In genomic region chr2:118111488-118112131, GRCm38 (mm10) we compare ENCODE assay signal across 8 mouse cellular contexts. TPM values are rescaled to one million over a fixed set of nuclear protein-coding genes. Genes with fewer than 3 reads are reported as not detected.
A peak's percentile ranks its signal among the peaks of the same experiment; 100 is the strongest.
DNase-seq lines count a peak whose midpoint lies in the region; ATAC-seq and TF ChIP-seq lines count a peak whose summit lies in the region.

TSS of gene Thbs1 (plus strand) at chr2:118111876.

- peak; percentile 11 for DNase-seq in c-Kit-positive CD71-positive TER-119-negative erythroid progenitor cells, embryonic 14.5 days (ENCODE audit: low read depth)
- DNase-seq in forebrain, postnatal 0 days = peak; percentile 68
- DNase-seq in heart, postnatal 36 days = peak; percentile 65 to 73
- peak; percentile 30 to 36 for DNase-seq in layer of hippocampus, adult 8-10 months (ENCODE audit: low spot score in 2 of 2)
- DNase-seq in lung, adult 2 months = peak; percentile 74
- peak; percentile 5 to 24 for DNase-seq in thymus, postnatal 10 days (ENCODE audit: low spot score in 2 of 2)

- no peaks in the 10 kb centered on the region for H3K36me3 ChIP-seq in ES-Bruce4 (ENCODE audit: control insufficient read depth, insufficient read depth, low read length, poor library complexity, severe bottlenecking)
- no peaks in the 10 kb centered on the region for H3K36me3 ChIP-seq in forebrain, postnatal 0 days (ENCODE audit: insufficient read depth)
- no peaks in the 10 kb centered on the region for H3K36me3 ChIP-seq in neural tube, embryonic 15.5 days

- TF ChIP-seq CTCF in ES-Bruce4 (IDR thresholded peaks at IDR 0.05; ENCODE audit: low read depth, low read length) = no peak
- TF ChIP-seq CTCF in forebrain, postnatal 0 days (IDR thresholded peaks at IDR 0.05; ENCODE audit: low read depth) = no peak
- TF ChIP-seq CTCF in lung, adult 2 months (IDR thresholded peaks at IDR 0.05; ENCODE audit: insufficient read depth, low read length) = no peak

- peaks cover 5% of the 10 kb centered on the region; the same call in 1 of the 2 replicates for H3K9me3 ChIP-seq in ES-Bruce4 (replicated peaks; ENCODE audit: control insufficient read depth, insufficient read depth, low read length, poor library complexity, severe bottlenecking)
- H3K9me3 ChIP-seq in forebrain, postnatal 0 days (ENCODE audit: low read length) = no peaks in the 10 kb centered on the region
- no peaks in the 10 kb centered on the region for H3K9me3 ChIP-seq in neural tube, embryonic 15.5 days (replicated peaks)

- H3K27me3 ChIP-seq in ES-Bruce4 (ENCODE audit: control insufficient read depth, insufficient read depth, low read length, poor library complexity, severe bottlenecking) = peaks cover 5% of the 10 kb centered on the region; the same call in 1 of the 2 replicates
- no peaks in the 10 kb centered on the region; the same call in 1 of the 2 replicates for H3K27me3 ChIP-seq in forebrain, postnatal 0 days (ENCODE audit: insufficient read depth, low read length)
- H3K27me3 ChIP-seq in neural tube, embryonic 15.5 days (replicated peaks) = peaks cover 10% of the 10 kb centered on the region

- peak within 1 kb of the TSS; percentile 65 for H3K4me3 ChIP-seq in ES-Bruce4 (ENCODE audit: low read depth, low read length)
- peak within 1 kb of the TSS; percentile 48 for H3K4me3 ChIP-seq in forebrain, postnatal 0 days (ENCODE audit: low read depth, low read length)
- peak within 1 kb of the TSS; percentile 77 for H3K4me3 ChIP-seq in lung, adult 2 months (replicated peaks; ENCODE audit: extremely low read depth, low read depth, low read length)
- peak within 1 kb of the TSS; percentile 43 for H3K4me3 ChIP-seq in neural tube, embryonic 15.5 days (replicated peaks)

- H3K9ac ChIP-seq in ES-Bruce4 (ENCODE audit: low read depth, poor library complexity, severe bottlenecking) = peak within 1 kb of the TSS; percentile 32
- H3K9ac ChIP-seq in forebrain, postnatal 0 days = peak within 1 kb of the TSS; percentile 48
- H3K9ac ChIP-seq in neural tube, embryonic 15.5 days (replicated peaks) = peak within 1 kb of the TSS; percentile 61

- WGBS in forebrain, postnatal 0 days = 1% methylated on average over 36 of the region's 36 CpGs
- WGBS in lung, adult 2 months = under 1% methylated on average over 36 of the region's 36 CpGs
- under 1% methylated on average over 36 of the region's 36 CpGs for WGBS in neural tube, embryonic 15.5 days

- intact Hi-C loops in heart, postnatal 36 days (cut with DNase I) = loop anchor here (1.0 to 5.0 kb wide), 5 partner anchors 84 to 570 kb away; no protein-coding TSS in a partner anchor

- no peak for TF ChIP-seq POLR2A in ES-Bruce4 (IDR thresholded peaks at IDR 0.05; ENCODE audit: insufficient read depth, low read length)
- peak; percentile 95 for TF ChIP-seq POLR2A in lung, adult 2 months (IDR thresholded peaks at IDR 0.05; ENCODE audit: borderline replicate concordance, extremely low read depth, low read depth, low read length)

- peak within 1 kb of the TSS; percentile 96 for H3K4me2 ChIP-seq in forebrain, postnatal 0 days (ENCODE audit: low read depth)
- H3K4me2 ChIP-seq in neural tube, embryonic 15.5 days = peak within 1 kb of the TSS; percentile 97

- TF ChIP-seq EP300 in ES-Bruce4 (IDR thresholded peaks at IDR 0.05; ENCODE audit: insufficient read depth, low read depth, low read length) = no peak

- peak; percentile 68 for ATAC-seq in forebrain, postnatal 0 days
- ATAC-seq in neural tube, embryonic 15.5 days (ENCODE audit: low FRiP score) = peak; percentile 72

- no peaks in the 10 kb centered on the region for H3K4me1 ChIP-seq in ES-Bruce4 (ENCODE audit: control insufficient read depth, insufficient read depth, low read length)
- peaks cover 3% of the 10 kb centered on the region; the same call in 1 of the 2 replicates for H3K4me1 ChIP-seq in forebrain, postnatal 0 days (ENCODE audit: insufficient read depth)
- peaks cover 7% of the 10 kb centered on the region for H3K4me1 ChIP-seq in lung, adult 2 months (ENCODE audit: control insufficient read depth, insufficient read depth, low read length)
- H3K4me1 ChIP-seq in neural tube, embryonic 15.5 days = peaks cover 42% of the 10 kb centered on the region

- H3K27ac ChIP-seq in ES-Bruce4 (ENCODE audit: insufficient read depth, low read length) = no peak within 1 kb of the TSS
- peak within 1 kb of the TSS; percentile 15; the same call in 1 of the 2 replicates for H3K27ac ChIP-seq in forebrain, postnatal 0 days (ENCODE audit: low read depth, low read length)
- peak within 1 kb of the TSS; percentile 28 for H3K27ac ChIP-seq in neural tube, embryonic 15.5 days (replicated peaks)

RNA-seq across cellular contexts. Expression of gene Thbs1, which starts in this region (rescaled TPM):
- 116 and 119 TPM in 2 replicates for polyA plus RNA-seq in ES-Bruce4 (2011; ENCODE audit: insufficient read depth, insufficient read length, low read depth, missing spikeins)
- total RNA-seq in forebrain, postnatal 0 days (2014; rRNA removed) = 13.2 and 16.0 TPM in 2 replicates
- polyA plus RNA-seq in forebrain, postnatal 0 days (2015; fragmentation: Nextera tagmentation; extraction: Ambion mirVana) = 2.9 and 4.4 TPM in 2 replicates
- 10 to 100 TPM; 10.8 to 12.7 TPM for total RNA-seq in heart, postnatal 36 days (2021)
- 1 to 10 TPM; 1.6 to 3.4 (median 2.7) TPM for total RNA-seq in layer of hippocampus, adult 8-10 months (2022)
- polyA plus RNA-seq in lung, adult 2 months (2012; rRNA removed) = 23.3 and 27.1 TPM in 2 replicates
- 8.6 and 10.6 TPM in 2 replicates for polyA plus RNA-seq in neural tube, embryonic 15.5 days (2015; fragmentation: Nextera tagmentation; extraction: Ambion mirVana)

Comparison
In these comparisons a context has a peak if more than half of its experiments do, and no peak if none do; other contexts are left out.
1. DNase-seq: peak in every context shown above with its lines; median percentile 74 in lung, adult 2 months; 69 in heart, postnatal 36 days; 68 in forebrain, postnatal 0 days; 33 in layer of hippocampus, adult 8-10 months; 14 in thymus, postnatal 10 days; 11 in c-Kit-positive CD71-positive TER-119-negative erythroid progenitor cells, embryonic 14.5 days.